Mouse (Mus musculus): Measurements from ENCODE around the gene Zfp185.

DNA sequence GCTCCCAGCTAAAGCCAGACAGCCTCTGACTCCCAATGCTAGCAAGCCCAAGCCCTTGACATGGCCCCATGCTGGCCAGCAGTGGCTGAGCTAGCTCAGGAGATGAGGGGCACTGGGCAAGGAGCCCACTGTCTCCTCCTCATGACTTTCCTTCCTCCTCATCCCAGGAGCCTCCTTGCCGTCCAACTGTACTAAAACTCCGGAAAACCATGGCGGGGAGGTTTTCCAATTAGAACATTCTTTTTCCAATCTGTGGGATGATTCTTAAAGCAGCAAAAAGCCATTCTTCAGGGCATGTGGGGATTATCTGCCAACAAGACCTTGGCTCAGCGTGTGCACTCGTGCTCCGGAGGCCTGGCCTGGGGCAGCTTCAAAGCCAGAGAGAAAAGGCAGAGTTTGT lies 4.3 kb upstream of the Zfp185 start:
- TF ChIP-seq USF1 (IDR thresholded peaks at IDR 0.05; ENCODE audit: low read depth) (no peak), MAX (IDR thresholded peaks at IDR 0.05; ENCODE audit: low read depth) (no peak), E2F4 (IDR thresholded peaks at IDR 0.05; ENCODE audit: insufficient read depth) (no peak), CEBPB (IDR thresholded peaks at IDR 0.05; ENCODE audit: insufficient read depth, poor library complexity, severe bottlenecking) (no peak), SRF (IDR thresholded peaks at IDR 0.05; ENCODE audit: control insufficient read depth, insufficient read length, low read depth) (no peak), POLR2A (IDR thresholded peaks at IDR 0.05; ENCODE audit: insufficient read length, low read depth) (no peak)

Measured in myocyte (in vitro differentiated cells).